Mouse (Mus musculus): ENCODE results near the gene Sv2b. TPM values are rescaled to one million over a fixed set of nuclear protein-coding genes. Genes with fewer than 3 reads are reported as not detected.
"Not testable (repeated sequence)": the region's sequence is repeated elsewhere in the genome, so short reads cannot be mapped to it uniquely, and the experiment has no call there.

Sv2b gene
- total RNA-seq, 2 experiments from 2014 or later = 0.94 to 1.1 TPM

DNA sequence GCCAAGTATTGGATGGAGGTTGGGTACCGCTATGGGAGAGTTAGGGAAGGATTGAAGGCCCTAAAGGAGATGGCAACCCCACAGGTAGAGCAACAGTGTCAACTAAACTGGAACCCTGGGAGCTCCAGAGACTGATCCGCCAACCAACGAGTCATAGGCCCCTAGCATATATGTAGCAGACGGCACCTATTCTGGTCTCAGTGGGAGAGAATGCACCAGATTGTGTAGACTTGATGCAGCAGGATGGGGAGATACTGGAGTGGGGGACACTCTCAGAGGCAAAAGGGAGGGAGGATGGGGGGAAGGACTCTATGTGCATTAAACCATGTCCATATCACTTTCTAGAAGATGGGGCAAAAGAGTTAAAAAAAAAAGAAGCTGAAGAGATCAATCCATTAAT, 84.9 kb downstream of the Sv2b start:
- intact Hi-C loops (cut with DNase I; ENCODE audit: low total_unique reads) = no loop called here
- no peak for DNase-seq

DNA sequence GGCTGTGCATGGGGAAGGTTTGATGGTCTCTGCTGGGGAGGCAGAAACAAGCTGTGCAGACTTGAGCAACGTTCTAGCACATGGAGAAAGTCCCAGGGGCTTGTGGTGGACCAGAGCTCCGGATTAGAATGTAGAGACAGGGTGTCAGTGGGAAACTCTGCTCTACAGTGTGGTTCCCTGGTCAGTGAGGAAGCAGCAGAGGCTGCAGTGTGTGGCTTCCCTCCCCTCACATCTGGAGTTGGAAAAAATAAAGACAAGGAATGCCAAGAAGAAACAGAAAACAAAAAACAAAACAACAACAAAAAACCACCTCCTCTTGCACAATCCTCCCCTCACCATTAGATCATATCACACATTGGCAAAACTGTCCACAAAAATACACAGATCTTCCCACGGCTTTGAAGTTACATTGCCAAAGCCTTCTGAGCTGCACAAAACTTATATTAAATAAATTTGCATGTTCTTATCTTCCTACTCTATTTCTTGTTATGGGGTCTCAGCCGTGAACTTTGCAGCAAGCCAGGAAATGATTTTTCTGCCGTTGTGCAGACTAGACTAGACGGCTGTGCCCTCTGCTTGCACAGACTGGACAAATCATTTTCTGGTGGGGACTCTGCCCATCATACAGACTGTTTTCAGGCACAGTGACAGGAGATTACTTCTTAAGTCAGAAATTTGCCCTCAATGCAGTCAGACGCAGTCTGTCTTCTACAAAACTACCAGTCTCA, 86.2 kb downstream of the Sv2b start:
- intact Hi-C loops (cut with DNase I; ENCODE audit: low total_unique reads) = no loop called here
- no peak for DNase-seq

DNA sequence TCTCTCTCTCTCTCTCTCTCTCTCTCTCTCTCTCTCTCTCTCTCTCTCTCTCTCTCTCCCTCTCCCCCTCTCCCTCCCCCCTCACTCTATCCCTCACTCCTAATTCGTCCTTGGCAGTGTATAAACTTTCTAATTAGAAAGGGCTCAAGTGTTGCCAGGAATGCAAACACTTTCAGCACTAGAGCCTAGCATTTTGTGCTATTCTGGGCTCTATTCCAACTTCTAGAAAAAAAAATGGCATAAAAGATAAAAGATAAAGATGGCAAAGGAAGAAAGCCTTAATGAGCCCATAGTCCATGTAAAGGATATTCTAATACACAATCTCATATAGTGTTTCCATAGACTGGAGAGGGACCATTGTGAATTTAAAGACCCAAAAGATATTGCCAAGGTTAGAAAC, 88.3 kb downstream of the Sv2b start:
- intact Hi-C loops (cut with DNase I; ENCODE audit: low total_unique reads) = no loop called here
- no peak for DNase-seq

DNA sequence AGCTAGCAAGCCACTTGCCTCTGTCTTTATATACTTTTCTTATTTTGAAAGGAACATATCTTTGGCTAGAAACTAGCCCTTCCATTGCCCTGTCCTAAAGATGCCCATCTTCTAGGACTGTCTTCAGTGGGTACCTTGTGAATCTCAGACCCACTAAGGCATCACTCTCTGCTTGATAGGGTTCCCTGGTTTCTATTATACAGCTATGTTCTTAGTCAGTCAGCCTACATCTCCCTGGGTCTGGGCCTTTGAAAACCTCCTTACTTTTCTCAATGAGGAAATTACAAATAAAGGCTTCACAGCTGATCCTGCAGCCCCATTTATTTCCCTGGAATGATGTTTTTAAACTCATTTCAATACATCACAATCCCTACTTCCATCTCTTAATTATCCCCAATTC, 88.8 kb downstream of the Sv2b start:
- no peak for DNase-seq
- intact Hi-C loops (cut with DNase I; ENCODE audit: low total_unique reads) = no loop called here

DNA sequence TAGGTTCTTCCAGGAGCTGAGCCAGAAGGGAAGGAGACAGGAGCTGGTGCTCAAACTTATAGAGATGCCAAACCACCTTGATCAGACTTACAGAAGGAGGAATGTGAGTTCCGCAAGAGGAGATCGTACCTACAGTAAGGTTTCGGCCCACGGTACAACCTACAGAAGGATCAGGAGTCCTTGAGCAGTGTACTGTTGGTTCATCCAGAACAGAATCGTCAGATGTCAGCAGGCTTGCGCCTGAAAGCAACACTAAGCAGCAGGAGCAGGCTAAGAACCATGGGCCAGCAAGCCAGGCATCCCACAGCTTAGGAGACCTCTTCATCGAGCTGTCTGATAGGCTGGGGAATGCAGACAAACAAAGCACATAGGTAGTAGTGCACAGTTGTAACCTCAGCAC, 92.9 kb downstream of the Sv2b start:
- DNase-seq = no peak
- intact Hi-C loops (cut with DNase I; ENCODE audit: low total_unique reads) = no loop called here

DNA sequence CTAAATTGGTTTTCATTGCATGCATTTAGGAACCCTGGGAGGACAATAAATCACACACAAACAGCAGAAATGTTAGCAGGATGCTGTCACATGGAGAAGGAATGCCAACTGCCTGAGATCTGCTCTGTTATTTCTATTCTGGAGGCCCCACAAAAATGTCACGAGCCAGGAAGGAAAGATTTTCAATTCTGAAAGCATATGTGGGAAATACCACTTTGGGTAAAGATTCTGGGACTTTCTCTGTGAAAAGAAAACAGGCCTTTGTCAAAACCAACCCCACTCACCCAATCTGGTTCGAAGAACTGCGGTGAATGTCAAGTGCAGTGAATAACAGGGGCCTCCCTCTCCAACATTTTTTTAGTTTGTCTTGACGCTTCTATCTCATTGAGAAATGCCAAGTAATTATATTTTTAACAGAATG, 99.8 kb downstream of the Sv2b start:
- intact Hi-C loops (cut with DNase I; ENCODE audit: low total_unique reads) = no loop called here
- DNase-seq = no peak

DNA sequence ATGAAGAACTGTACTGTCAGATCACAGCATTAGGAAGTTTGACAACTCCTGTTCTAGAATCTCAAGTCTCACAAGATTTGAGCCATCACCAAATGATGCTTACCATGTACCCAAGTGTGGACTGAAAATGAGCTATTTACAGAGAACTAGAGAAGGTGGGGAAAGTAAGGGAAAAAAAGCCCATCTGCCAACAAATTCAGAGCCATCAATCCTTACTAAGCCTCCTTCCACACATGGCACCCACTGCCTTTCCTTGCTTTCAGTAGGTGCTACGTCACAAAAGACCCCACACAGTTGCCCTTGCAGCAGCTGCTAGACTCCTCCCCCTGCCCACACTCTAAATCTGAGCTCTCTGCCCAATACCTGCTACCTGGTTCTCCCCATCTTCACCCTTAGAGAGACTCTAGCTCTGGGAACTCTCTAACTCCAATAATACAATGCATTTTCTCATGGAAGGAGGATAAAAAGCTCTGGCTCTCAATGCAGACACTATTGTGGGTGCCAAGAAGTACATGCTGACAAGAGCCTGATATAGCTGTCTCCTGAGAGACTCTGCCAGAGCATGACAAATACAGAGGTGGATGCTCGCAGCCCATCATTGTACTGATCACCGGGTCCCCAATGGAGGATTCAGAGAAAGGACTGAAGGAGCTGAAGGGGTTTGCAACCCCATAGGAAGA, 101.0 kb downstream of the Sv2b start:
- DNase-seq = no peak
- intact Hi-C loops (cut with DNase I; ENCODE audit: low total_unique reads) = no loop called here

DNA sequence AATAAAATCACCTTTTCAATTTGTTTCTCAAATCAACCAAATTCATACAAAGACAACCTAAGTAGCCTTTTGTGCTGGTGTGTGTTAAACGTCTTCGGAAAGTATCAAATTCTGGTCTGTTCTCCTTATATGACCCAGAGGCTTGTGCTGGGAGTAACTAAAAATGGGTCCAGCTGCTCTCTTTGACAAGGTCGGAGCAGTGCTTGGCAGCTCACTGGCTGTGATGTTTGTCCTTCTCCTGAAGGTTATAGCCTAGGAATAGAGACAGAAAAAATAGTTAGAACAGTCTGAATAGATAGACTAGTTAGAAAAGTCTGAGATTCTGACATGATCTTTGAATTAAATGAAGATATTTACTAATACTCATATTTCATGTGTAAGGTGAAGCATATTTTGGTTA, 102.4 kb downstream of the Sv2b start:
- intact Hi-C loops (cut with DNase I; ENCODE audit: low total_unique reads) = no loop called here
- no peak for DNase-seq

DNA sequence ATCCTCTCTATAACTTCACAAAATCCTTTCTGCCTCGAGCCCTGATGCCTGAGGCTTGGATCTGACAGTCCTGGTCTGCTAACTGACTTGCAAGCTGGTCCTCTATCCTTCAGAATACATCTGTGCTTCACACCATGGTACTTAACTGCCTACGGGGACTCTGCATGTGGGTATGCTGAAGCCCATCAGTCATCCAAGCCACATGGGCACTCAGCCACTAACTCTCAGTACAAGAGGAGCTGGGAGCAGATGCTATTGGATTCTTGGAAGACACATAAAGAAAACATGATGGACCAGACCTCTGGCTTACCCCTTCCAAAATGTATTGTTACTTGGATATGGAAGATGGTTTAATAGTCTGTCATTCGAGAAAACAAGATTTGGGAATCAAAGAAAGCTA, 103.7 kb downstream of the Sv2b start:
- intact Hi-C loops (cut with DNase I; ENCODE audit: low total_unique reads) = no loop called here
- no peak for DNase-seq

DNA sequence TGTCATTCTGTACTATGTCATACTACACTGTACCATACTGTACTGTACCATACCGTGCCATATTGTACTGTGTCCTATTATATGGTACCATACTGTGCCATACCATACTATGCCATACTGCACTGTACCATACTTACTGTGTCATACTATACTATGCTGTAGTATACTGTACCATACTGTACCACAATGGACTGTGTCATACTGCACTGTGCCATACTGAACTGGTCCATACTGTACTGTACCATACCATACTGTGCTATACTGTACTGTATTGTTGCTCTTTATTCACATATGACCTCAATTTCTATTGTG, 114.2 kb downstream of the Sv2b start:
- intact Hi-C loops (cut with DNase I; ENCODE audit: low total_unique reads); DNase-seq: not testable (repeated sequence)

DNA sequence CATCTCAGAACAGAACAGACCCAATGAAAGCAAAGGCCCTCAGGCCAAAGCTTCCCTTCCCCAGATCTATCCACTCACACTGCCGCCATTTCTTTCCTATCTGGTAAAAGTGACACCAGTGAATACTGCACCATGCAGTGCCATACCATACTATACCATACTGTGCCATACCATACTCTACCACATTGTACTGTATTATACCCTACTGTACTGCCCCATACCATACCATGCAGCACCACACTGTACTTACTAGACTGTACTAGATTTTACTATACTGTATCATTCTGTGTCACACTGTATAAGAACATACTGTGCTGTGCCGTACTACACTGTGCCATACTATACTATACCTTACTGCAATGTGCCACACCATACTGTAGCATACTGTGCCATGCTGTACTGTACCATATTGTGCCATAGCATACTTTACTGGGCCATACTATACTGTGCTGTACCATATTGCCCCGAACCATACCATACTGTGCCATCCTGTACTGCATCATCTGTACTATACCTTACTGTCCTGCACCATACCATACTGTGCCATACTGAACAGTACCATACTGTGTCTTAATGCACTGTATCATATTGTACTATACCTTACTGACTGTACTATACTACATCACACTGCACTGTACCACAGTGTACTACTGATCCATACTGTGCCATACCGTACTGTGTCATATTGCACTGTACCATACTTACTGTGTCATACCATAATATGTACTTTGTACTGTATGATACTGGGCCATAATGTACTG, 114.7 kb downstream of the Sv2b start:
- DNase-seq = no peak

DNA sequence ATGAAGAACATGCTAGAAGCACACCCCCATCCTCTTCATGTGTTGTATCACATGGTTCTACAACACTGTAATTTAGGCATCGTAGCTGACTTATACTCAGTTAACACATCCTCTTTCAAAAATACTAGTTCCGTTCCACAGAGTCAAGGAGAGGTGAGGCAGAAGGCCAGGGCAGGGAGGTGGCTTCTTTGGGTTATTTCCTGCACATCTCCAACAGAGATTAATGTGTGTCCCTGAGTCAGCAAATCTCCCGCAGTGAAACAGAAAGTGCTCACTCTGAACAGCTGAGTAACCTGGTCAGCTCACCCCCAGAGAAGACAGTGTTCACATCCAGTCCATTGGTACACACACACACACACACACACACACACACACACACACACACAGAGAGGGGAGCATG, 118.9 kb downstream of the Sv2b start:
- intact Hi-C loops (cut with DNase I; ENCODE audit: low total_unique reads) = no loop called here
- DNase-seq = no peak

More for the DNA sequence above, 114.7 kb downstream of the Sv2b start:
- intact Hi-C loops (cut with DNase I; ENCODE audit: low total_unique reads) = no loop called here

DNA sequence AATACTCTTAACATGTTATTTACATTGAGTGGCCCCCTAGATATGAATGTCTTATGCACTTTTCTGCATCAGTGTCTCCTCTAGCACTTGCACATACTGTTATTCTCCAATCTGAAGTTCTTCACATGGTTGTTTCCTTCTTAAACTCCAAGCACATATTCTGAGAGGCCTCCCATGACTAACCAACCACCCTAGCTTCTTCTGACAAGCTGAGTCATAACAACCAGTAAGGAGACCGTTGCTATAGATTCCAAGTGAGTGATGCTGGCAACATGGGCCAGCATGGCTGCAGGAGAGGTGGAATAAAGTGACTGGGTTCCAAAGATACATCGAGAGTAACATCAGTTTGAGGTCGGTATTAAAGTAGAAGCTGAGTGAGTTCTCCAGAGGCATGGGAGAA, 134.0 kb downstream of the Sv2b start:
- no peak for DNase-seq
- intact Hi-C loops (cut with DNase I; ENCODE audit: low total_unique reads) = no loop called here

DNA sequence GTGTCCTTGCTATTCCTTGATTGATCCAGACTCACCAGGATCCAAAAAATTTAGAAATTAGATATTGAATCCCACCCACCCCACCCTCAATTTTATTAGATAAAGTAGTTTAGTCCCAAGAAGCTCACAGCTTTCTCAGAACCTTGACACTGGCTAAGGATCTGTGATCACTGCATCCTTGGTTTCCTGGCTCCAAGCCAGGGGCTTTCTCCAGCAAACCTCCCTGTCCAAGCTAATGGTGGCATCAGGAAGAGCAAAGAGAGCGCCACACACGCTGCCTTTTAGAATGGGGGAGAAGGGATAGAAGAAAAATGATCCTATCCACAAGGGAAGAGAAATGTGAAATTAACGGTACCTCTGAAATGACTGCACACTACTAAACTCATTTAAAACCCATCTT, 141.6 kb downstream of the Sv2b start:
- DNase-seq = no peak
- intact Hi-C loops (cut with DNase I; ENCODE audit: low total_unique reads) = no loop called here

DNA sequence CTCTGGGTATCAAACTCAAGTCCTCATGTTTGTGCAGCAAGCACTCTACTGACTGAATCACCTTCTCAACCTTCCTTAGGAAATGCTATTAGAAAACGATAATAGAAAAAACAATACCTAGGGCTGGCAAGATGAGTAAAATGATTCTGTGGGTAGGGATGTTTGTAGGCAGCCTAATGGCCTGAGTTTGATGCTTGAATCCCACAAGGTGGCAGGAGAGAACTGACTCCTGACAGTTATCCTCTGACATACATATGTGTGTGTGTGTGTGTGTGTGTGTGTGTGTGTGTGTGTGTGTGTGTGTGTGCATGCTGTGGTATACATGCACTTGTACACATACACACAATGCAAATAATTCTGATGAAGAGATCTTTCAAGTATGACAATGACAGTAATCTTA, 161.9 kb downstream of the Sv2b start:
- intact Hi-C loops (cut with DNase I; ENCODE audit: low total_unique reads) = no loop called here
- no peak for DNase-seq

DNA sequence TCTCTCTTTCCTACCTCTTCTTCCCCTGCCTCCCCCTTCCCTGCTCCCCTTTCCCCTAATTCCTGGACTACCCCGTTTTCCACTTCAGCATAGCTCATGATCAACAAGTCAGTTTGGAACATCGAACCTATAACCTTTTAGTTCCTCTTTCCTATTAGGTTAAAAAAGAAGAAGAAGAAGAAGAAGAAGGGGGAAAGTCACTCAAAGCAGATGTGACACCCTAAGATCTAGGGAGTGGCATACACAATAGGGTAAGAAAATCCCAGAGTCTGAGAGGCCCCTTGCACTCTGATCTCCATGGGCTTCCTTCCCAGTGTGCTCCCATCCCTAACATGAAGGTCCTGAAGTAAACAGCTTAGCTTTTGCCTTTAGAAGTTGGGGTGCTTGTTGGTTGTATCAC, 166.3 kb downstream of the Sv2b start:
- intact Hi-C loops (cut with DNase I; ENCODE audit: low total_unique reads) = no loop called here

DNA sequence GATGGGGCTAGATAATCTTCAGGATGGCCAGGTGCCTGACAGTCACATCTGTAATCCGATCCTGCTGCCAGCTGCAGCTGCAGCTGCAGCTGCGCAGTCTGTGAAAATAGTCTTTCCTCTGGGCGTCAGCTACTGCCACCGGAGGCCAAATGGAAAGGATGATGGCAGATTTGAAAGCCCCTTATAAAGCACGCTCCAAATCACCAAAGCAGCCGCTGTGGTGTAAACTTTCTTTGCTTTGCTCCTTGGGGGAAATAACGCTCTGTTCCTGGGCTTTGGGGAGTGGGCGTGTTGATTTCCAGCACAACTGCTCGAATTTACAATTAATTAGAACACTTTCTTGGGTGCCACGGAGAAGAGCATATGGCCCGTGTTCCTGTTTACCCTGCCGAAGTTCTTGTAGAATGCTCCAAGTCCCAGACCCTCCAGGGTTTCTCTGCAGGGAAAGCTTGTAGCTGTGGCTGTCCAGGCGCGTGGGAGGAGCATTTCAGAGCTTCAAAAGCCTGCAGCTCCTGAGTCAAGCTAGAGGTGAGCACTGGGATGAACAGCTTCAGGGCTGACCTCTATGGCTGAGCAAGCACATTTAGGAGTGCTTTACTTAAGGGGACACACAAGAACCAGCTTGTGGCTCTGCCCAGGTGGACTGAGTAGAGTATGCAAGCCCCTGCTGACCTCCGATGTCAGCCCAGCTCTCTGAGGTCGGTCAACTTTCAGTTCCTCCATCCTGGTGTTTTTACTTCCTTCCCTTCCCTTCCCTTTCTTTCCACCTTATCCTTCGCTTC, 167.0 kb downstream of the Sv2b start:
- peak; percentile 31 for DNase-seq

More for the DNA sequence above, 166.3 kb downstream of the Sv2b start:
- DNase-seq = no peak

DNA sequence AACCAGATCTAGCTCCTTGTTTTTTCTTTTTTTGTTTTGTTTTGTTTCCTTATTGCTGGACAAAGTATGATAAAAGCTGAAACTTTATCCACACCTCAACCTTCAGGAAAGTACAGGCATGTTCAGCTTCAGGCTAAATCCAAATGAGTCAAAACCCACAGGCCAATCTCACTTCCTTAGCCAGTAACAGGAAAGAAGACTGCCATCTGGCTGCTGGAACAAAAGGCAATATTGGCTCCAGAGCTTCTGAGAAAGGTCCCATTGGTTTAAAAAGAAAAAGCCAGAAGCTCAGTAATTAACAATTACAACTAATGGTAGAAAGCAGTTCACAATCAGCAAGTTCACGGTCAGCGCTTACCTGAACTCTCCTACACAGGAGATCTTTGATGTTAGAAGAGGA, 169.8 kb downstream of the Sv2b start:
- intact Hi-C loops (cut with DNase I; ENCODE audit: low total_unique reads) = no loop called here
- no peak for DNase-seq

More for the DNA sequence above, 167.0 kb downstream of the Sv2b start:
- intact Hi-C loops (cut with DNase I; ENCODE audit: low total_unique reads) = no loop called here

DNA sequence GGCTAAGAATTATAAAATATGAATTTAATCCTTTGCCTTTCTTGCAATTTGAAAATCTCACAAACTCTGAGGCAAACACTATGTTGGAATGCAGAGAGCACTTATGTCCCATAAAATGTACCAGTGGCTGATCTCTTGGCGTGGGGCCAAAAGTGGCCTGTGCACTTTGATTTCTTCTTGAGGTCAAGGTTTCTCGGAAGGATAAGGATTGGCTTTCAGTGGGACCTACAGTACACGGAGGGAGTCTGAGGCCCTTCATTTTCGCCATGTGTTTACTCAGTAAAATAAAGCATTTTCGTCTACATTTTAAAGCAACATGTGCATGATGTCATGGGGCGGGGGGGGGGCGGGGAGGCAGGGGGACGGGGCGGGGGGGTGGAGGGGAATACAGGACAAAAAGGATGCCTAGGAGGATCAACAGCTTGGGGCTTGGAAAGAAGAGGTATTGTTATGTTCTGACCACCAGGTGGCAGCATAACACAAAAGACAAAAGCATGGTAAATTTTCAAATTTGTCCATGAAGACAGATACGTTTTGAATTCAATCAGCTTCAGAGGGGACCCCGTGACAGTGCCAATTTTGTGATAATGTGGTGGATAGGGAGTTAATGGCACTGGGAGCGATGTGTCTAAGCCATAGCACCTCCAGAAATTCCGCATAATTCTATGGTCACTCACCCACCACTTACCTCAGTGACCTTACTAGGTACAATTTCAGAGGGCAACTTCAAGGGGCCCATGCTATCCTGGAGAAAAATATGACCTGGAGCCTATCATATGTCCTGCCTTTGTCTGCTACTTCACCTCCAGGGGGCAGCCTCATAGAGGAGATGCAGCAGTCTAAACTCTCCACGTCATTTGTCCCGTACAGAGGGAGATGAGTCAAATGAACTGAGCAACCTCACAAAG, 174.1 kb downstream of the Sv2b start:
- intact Hi-C loops (cut with DNase I; ENCODE audit: low total_unique reads) = loop anchor here (2.0 kb wide), 1 partner anchor 232 kb away; no protein-coding TSS in a partner anchor
- DNase-seq = no peak

Data from gastrocnemius, postnatal 14 days (tissue).